Mouse (Mus musculus): Measurements from ENCODE around the gene Bhlha15.

Gene Bhlha15

DNA sequence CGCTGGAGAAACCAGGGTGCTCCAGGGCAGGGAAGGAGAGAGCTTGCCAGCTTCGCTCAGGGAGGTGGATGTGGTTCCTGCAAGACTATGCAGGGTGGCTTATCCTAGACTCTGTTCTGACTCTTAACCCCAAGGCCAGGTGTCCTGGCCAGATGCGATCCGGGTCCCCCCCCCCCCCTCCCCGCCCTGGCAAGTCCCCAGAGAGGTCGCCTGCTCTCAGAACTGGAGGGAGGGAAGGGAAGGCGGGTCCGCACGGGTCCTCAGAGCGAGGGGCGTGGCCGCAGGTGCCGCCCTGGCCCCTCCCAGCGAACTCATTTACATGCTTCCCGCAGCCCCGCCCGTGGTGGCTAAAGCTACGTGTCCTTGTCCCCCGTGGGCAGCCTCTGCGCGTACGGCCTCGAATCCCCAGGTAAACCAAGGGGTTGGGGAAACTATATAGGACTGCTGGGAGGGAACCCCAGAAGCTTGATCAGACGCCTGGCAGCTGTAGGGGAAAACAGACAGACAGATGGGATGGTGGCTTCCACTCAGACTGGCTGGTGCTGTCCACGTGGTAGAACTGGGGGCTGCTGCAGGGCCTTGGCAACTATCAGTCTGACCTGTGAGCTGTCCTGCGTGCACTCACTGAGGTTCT is at the start of gene Bhlha15:
Gene Bhlha15 (plus strand): TSS at position 337 of the 634 bp plus-strand sequence.
- DNase-seq: no peak

DNA sequence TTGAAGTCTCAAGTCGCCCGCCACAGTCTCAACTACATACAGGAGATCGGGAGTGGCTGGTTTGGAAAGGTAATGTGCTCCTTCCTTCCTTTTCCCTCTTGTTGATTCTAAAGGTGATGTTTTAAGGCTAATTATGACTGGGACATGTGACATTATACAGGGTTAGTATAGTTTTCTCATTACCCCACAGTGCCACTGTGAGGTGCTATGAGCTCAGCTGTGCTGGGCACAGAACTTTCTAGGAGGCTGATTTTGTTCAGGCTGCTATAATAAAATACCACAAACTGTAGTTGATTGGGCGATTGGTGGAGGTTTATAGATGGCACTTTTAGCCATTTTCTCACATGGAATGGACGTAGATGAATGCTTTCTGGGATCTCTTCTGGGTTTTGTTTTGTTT is 46.6 kb upstream of the Bhlha15 start:
- DNase-seq: no peak

DNA sequence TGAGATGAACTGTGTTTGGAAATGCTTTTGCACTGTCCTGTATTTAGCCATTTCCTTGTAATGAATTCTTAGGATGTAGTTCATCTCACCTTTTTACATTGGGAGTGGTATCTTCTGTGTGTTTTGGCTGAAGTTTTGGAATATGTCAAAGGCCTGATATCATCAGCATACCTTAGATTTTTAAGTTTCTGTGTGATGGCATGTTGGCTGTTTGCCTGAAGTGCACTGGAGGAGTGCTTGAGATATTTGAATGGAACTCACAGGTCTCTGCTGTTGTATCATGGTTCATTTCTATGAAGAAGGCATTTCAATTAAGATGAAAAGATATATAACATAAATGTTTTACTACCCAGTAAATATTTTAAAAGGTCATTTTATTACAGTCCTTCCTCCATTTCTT is 43.2 kb upstream of the Bhlha15 start:
- no peak for DNase-seq

DNA sequence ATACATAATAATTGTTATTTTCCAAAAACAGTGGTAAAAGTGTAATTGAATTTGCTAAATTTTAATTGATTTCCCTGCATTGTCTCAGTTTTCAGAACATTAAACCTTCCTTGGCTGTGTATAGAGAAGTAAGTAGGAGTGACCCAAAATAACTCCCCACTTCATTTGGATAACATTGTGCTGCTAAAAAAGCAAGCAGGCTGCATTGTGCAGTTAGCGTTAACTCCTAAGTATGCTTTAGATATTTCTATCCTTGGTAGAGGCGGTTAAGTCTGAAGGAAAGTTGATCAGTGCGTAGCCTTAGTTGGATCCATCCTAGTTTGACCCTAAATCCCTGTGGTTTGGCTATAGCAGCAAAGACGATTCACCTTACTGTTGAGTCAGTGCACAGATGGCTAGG is 40.6 kb upstream of the Bhlha15 start:
- DNase-seq: no peak

DNA sequence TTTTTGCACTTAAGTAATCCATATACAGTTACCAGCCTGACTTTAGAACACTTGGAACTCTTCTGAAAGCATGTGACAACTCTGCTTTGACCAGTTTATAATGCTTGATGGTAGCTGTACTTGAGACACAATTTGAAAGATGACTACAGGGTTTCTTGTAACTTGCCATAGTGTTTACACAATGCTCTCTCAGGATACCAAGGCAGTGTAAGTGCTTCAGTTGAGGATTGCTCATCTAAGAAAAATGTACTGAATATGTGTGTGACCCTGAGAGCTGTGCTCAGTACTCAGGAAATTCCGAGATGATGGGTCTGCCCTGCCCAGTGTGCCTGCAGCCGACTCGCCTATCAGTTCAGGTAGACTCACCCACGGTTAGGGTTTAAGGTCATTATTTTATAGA is 38.8 kb upstream of the Bhlha15 start:
- no peak for DNase-seq

DNA sequence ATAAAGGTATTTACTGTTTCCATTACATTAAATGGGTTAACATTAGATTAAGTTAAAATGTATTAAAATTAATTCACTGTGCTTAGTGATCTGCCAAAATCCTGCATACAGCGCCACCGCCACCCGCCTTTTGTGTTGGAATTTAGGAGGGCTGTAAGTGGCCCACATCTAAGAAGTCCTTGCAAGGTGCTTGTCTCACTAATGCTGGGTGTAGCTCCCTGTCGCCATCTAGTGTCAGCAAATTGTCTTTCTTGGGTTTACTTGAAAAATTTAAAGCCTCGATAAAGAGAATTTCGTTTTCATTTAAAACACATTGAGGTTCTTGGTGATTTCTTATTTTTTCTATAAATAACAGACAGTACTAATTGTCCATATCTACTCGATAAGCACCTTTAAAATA is 35.6 kb upstream of the Bhlha15 start:
- peak; percentile 63 for DNase-seq

DNA sequence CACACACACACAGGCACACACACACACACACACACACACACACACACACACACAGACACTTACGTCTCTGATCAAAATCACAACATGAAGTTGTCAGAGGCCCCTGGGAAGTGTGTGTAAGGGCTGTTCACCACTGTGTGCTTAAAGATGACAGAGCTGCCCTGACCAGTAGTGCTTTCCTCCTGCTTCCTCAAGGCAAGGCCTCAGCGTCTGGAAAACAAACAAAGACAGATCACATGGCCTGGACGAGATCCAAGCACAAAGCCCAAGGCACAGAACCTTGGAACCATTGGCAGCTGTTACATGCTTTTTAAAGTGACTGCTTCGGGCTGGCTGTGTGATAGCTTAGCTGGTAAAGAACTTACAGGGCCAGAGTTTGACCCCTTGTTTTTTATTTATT is 31.5 kb upstream of the Bhlha15 start:
- peak; percentile 33 for DNase-seq

DNA sequence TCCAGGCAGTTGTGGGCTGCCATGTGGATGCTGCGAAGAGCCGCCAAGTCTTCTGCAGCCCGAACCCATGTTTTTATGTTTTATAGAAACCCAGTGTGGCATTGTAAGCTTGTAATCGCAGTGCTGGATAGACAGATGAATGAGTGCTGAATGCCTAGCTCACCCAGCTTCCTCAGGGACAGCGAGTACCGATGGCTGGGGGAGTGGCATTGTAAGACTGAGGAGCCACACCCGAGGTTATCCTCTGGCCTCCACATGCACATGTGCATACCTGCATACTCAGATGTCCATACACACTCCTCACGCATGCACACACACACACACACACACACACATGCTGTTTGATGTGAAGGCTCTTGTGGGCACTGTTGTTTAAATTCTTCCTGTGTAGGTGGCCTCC is 30.9 kb upstream of the Bhlha15 start:
- DNase-seq: no peak

DNA sequence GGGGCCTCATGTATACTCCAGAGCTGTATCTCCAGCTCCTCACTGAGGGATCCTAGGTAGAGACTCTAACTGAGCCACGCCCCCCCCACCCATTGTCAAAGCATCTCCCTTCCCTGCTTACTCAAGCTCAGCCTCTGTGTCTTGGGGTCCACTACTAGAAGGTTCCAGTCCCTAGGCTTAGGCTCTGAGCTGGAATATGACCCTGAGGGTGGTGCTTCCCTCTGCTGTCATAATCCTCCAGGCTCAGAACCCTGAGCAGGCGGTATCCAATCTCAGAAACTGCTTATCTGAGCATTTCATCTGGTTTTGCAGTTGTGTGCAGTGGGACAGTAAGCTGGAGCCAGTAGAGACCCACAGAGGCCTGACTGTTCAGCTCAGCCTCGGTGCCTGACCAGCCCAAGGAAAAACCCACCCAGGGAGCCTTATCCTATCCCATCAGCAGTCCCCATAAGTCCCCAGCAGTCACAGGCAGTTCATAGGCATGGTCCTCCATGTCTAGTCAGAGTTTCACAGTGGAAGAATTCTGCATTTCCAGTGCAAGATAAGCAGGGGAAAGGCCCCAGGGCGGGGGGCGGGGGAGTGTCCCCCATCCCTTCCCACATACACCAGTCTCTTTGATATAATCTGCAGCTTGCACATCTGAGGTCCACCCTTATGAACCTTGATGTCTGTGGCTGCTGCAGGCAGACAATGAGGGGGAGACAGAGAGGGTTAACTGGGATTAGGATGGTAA is 27.8 kb upstream of the Bhlha15 start:
- no peak for DNase-seq

DNA sequence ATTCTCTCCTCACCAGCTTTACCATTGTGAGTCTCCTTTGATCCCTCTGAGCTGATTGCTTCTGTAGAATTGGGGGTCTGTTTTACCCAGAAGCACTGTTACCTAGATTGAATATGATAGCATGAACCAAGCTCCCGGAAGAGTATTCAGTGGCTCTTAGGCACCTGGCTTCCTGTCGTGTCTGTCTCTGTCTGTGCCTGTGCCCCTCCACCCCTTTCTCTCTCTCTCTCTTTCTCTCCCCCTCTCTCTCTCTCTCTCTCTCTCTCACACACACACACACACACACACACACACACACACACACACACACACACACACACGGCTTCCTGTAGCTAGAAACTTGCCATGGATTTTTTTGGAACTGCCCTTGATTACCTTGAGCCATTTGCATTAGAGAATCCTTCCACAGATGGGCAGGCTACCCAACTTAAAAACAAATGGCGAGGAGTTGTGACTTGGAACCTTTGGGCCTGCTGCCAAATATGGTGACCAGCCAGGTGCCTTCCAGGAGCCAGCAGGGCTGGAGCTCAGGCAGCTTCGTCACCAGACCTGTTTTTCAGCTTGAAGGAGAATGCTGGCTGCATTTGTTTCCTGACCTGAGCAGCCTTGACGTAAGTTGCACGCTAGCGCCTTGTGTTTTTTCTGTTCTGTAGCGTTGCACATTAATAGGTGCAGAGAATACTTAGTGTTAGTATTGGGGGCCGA is 27.1 kb upstream of the Bhlha15 start:
- DNase-seq: no peak

DNA sequence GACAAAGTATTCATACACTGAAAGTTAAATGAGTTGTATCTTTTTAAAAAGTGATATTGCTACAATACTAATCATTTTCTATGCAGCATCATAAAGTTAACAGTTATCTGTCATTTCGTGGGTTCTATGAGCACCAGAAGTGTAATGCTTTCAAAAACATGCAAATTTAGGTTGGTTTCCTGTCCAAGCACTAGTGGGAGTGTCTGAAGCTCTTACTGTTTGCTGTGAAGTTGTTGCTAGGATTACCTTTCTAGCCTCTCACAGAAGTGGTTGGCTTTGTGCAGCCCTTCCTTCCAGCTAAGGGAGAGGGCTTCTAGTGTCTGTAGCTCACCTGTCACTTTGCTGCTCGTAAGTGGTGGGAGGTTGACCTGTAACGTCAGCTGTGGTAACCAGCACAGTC is 24.3 kb upstream of the Bhlha15 start:
- DNase-seq: no peak

DNA sequence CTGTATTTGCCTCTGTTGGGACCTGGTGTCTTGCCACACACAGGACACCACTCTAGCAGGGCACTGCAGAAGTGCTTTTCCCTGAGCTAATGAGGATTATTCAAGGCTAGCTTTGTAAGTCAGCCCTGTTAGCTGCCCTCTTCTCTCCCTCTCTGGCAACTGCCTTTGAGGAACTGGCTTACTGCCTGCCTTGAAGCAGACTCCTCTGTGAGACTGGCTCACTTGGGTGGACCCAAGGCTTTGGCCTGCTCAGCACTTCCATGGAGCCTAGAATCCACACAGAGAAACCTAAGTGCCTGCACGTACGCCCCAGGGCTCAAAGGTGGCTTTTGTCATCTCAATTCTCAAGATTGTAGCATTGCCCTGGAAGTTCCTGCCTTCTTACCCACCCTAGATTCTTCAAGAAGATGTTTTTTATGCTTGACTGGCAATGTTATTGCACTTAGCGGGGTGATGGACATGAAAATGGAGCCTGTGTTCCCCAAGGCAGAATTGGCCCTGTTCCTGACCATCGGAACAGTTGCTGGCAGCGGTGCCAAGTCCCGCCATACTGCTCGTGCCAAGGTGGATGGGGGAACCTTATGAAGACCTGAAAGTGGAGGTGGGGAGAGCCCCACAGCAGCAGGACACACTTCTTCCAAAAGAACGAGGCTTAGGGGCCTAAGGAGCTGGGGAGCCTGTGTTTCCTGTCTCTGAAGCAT is 20.7 kb upstream of the Bhlha15 start:
- no peak for DNase-seq

DNA sequence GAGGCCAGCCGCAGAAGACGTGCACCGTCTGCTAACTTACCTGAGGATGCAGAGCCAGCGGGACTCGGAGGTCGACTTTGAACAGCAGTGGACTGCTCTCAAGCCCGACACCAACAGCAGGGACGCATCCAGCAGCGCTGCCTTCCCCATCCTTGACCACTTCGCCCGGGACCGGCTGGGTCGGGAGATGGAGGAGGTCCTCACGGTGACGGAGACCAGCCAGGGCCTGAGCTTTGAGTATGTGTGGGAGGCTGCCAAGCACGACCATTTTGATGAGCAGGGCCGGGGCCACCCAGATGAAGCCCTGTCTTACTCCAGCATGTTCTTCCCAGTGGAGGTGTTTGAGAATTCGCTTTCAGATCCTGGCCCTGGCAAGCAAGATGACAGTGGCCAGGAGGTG is 16.4 kb upstream of the Bhlha15 start:
- DNase-seq: no peak

DNA sequence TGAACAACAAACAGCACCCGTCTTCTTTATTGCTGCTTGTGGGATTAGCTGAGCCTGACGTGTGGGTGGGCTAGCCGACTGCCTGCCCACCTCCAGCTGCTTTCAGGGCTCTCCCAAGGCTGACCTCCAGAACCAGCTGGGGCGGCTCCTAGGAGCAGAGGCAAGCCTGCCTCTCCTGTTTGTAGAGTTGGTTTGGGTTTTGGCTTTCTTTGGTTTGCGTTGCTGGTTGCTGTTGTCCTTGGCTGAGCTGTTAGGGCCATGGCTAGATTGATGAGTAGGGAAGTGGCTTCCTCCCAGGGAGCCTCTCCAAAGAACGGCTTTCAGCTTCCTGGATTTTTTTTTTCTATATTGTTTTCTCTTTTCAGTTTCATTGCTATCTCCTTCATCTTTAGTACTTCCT is 11.9 kb upstream of the Bhlha15 start:
- DNase-seq: no peak

DNA sequence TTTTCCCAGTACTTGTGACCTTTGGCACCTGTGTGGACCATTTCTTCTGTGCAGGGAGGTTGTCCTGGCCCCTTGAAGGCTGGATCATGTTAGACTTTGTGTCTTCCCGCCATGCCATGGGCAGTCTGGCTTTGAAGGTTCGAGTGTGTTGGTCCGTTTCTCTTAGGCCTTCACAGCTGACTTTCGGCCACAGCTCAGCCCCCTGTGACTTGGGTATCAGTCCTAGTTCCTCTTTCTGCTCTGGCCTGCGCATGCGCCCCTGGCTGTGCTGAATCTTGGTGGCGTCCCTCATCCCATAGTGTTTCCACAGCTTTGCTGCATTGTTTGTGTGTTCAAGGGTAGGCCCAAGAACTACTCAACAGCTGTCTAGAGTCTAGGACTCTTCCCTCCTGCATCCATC is 8.8 kb upstream of the Bhlha15 start:
- no peak for DNase-seq

DNA sequence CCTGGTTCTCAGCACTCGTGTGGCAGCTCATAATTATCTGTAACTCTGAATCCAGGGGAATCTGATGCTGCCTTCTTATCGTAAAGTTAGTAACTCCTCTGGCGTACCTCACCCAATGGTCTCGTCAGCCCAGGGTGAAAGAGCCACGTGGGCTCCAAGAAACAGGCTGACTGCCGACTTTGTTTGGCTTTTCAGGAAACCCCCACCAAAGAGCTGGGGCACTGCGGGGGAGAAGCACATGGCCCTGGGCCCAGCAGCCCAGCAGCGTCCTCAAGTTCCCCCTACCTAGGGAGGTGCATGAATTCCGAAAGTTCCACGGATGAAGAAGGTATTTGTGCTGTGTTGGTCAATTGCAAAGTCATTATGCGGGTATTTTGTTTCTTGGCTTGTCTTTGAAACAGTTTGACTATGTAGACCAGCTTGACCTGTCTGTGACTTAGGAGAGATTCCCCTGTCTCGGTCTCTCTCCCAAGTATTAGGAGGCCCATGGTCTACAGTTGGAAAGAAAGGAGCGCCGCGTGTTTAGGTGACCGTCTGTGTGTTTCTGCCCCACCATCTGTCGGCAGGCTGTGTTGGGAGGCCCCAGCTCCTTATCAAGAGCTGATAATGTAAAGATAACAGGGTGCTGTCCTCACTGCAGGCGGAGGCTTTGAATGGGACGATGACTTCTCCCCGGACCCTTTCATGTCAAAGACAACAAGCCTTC is 7.4 kb upstream of the Bhlha15 start:
- no peak for DNase-seq

DNA sequence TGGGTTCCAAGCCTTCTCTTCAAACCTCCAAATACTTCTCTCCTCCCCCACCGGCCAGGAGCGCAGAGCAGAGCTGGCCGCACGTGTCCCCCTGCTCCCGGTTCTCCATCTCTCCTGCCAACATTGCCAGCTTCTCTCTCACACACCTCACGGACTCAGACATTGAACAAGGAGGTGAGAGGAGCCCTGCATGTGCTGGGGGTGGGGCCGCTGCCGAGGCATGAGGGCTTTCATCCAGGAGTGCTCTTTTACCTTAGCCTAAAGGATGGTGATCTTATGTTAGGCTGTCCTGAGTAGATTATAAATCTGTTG is 6.9 kb upstream of the Bhlha15 start:
- DNase-seq: no peak

DNA sequence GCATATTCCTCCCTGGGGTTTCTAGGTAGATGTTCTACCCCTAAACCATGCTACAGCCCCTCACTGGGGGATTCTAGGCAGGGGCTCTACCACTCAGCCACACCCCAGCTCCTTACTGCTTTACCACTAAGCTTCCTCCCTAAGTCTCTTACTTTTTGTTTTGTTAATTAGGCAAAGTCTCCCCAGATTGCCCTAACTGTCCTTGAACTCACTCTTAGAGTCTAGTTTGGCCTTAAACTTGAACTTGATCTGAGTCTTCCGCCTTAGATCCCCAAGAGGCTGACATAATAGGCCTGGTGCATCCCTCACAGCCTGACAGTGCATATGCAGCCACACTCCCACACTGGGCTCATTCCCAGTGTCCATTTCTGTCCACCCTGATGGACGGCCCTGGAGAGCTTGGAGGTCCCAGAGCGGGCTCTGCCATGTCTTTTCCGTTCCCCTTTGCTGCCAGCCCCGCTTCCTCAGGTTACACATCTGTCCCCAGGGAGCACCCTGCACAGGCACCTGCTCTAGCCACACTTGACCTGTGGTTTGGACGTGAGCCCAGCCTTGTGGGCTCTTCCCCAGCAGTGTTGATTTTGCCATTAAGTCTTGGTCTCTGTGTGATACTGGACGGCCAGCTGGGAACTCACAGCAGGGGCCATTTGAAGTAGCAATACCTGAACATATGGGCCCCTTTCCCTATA is 6.3 kb upstream of the Bhlha15 start:
- DNase-seq: no peak

DNA sequence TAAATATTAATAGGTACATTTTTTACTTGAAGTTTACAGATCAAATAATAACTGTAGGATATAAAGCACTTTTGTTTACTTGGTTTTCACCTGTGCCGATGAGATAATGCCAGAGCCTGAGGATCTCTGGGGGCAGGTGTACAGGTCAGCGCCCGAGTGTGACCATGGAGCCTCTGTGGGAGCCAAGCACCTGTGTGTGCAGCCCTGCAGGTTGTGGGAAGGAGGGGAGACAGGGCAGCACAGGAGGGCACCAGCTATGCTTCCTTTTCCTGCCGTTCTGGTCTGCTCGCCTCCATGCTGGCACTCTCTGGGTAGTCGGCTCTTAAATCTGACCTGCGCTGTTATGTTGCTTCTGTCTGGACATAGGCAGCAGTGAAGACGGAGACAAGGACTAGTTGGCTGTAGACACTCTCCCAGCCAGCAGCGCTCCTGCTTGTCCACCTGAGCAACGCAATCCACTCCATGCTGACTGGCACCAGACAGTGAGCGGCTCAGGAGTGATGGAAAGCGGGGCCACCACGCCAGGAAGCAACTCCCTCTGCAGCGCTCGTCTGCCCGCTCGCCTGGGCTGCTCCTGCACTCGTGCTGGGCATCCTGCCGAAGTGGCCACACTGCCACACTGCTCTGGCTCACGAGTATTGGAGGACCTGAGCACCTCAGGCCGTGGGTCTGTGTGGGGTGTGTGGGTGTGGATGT is 5.6 kb upstream of the Bhlha15 start:
- DNase-seq: no peak

DNA sequence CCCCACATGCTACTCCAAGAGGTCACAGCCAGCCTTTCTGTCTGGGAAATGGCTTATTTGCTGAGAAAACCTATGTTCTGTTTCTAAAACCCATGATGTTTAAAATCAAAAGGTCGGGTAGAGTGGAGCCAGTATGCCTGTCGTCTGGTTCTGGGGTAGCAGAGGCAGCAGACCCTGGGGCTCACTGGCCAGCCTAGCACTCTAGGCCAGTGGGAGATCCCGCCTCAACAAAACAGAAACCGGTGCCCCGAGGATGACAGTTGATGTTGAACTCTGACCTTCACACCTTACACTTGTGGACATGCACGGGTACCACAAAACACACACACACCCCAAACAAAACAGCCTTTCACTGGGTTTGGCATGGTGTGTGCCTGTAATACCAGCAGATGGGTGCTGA is 1.7 kb upstream of the Bhlha15 start:
- no peak for DNase-seq

DNA sequence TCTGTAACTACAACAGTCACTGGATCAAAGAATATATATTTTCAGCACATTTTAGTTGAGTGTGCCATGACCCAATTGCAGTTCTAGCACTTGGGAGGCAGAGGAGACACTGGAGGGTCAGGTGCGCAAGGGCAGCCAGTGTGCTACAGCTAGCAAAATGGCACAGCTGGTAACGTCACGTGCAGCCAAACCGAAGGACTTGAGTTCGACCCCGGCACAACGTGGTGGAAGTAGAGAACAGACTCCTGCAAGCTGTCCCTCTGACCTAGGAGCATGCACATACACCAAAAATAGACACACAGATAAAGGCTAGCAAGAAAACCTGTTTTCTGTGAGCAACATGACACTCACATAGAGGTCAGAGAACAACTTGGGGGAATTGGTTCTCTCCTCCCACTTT is 759 bp upstream of the Bhlha15 start:
- DNase-seq: no peak

DNA sequence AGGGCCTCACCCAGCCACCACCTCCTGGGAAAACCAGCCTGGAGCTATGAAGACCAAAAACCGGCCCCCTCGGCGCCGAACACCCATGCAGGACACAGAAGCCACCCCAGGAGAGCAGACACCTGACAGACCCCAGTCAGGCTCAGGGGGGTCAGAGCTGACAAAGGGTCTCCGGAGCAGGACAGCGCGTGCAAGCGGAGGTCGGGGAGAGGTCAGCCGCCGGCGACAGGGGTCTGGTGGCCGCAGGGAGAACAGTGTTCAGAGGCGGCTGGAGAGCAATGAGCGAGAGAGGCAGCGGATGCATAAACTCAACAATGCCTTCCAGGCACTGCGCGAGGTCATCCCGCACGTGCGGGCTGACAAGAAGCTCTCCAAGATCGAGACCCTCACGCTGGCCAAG is 940 bp downstream of the Bhlha15 start:
- DNase-seq: no peak

All from right cerebral cortex, postnatal 14 days (tissue).